Mouse (Mus musculus) CH12.LX (cell line): ENCODE measurements at regions not wholly inside any gene's neighbourhood (a gene's known extent, or its start where the extent isn't known, plus 50 kb on each side); places are given as distances from the start of the nearest gene placed in this dataset.

Experiments used
- DNase-seq: peaks from one replicate; pipeline ENCODE4 v3.0.0-alpha.2; 2013; ENCODE audit errors: extremely low read depth
- H3K27ac ChIP-seq: 2 replicates; pipeline ENCODE4 v1.5.1; 2012; ENCODE audit warnings: low read depth, mild to moderate bottlenecking, control low read depth, moderate library complexity; ENCODE audit not compliant: insufficient read depth
- H3K27me3 ChIP-seq: replicated peaks from 2 replicates; pipeline ENCODE3; 2012; ENCODE audit warnings: inconsistent platforms
- H3K36me3 ChIP-seq, 2 experiments: replicated peaks in 1 of 2; 2 replicates each; pipeline versions ENCODE3 to v1.6.1; 2012; ENCODE audit warnings: inconsistent platforms in 1 of 2, low read length in 1 of 2, mild to moderate bottlenecking in 1 of 2, mixed read lengths in 1 of 2, moderate library complexity in 1 of 2; ENCODE audit not compliant: control insufficient read depth in 1 of 2, insufficient read depth in 1 of 2
- H3K4me1 ChIP-seq, 2 experiments: 2 replicates each; pipeline ENCODE4 v1.6.1; 2012; ENCODE audit warnings: inconsistent platforms in 1 of 2, moderate library complexity in 1 of 2; ENCODE audit not compliant: insufficient read depth in 2 of 2, control insufficient read depth in 1 of 2
- H3K4me2 ChIP-seq: 2 replicates; pipeline ENCODE4 v1.6.1; 2012; ENCODE audit warnings: low read depth, mild to moderate bottlenecking, control low read depth; ENCODE audit not compliant: poor library complexity, insufficient read depth, severe bottlenecking
- H3K4me3 ChIP-seq, 3 experiments: fragments of 150-350 bp in 1 of 3; sonication (generic) in 1 of 3; replicated peaks in 1 of 3; 2 replicates each; pipeline versions ENCODE3 to v1.5.1; 2011 to 2012; ENCODE audit warnings: low read depth in 2 of 3, low read length in 2 of 3, mild to moderate bottlenecking in 2 of 3, moderate library complexity in 2 of 3, control low read depth in 1 of 3, improper control_type of control experiment in 1 of 3, inconsistent platforms in 1 of 3, mixed read lengths in 1 of 3; ENCODE audit not compliant: poor library complexity in 1 of 3
- H3K79me2 ChIP-seq: replicated peaks from 2 replicates; pipeline ENCODE4 v1.6.1; 2012; ENCODE audit warnings: mild to moderate bottlenecking, moderate library complexity; ENCODE audit not compliant: control insufficient read depth, poor library complexity, insufficient read depth, severe bottlenecking; ENCODE audit errors: extremely low read depth
- H3K9ac ChIP-seq: 2 replicates; pipeline ENCODE4 v1.6.1; 2012; ENCODE audit warnings: low read depth, mild to moderate bottlenecking, control low read depth, moderate library complexity; ENCODE audit not compliant: insufficient read depth
- H3K9me3 ChIP-seq: replicated peaks from 2 replicates; pipeline ENCODE3; 2012; ENCODE audit warnings: low read length, inconsistent platforms, mixed read lengths
- BHLHE40 ChIP-seq: IDR thresholded peaks from 2 replicates; pipeline ENCODE4 v1.6.1; 2011; ENCODE audit warnings: mild to moderate bottlenecking, low read depth, low read length, improper control_type of control experiment
- CHD2 ChIP-seq: IDR thresholded peaks from 2 replicates; pipeline ENCODE4 v1.6.1; 2011; ENCODE audit warnings: low read length, improper control_type of control experiment
- CTCF ChIP-seq, 2 experiments: IDR thresholded peaks in 1 of 2; conservative IDR thresholded peaks in 1 of 2; 2 replicates each; pipeline ENCODE4 v1.5.1; 2011 to 2012; ENCODE audit warnings: low read depth in 2 of 2, low read length in 2 of 2, improper control_type of control experiment in 1 of 2, inconsistent platforms in 1 of 2, mild to moderate bottlenecking in 1 of 2, moderate library complexity in 1 of 2
- E2F4 ChIP-seq: IDR thresholded peaks from 2 replicates; pipeline ENCODE4 v1.6.1; 2011; ENCODE audit warnings: low read depth, low read length, improper control_type of control experiment; ENCODE audit not compliant: insufficient replicate concordance
- EP300 ChIP-seq: IDR thresholded peaks from 2 replicates; pipeline ENCODE4 v1.6.1; 2011; ENCODE audit warnings: low read length, improper control_type of control experiment
- GABPA ChIP-seq: IDR thresholded peaks from 2 replicates; pipeline ENCODE4 v1.6.1; 2012; ENCODE audit warnings: low read depth, low read length, improper control_type of control experiment, inconsistent platforms; ENCODE audit not compliant: insufficient replicate concordance
- HCFC1 ChIP-seq: IDR thresholded peaks from 2 replicates; pipeline ENCODE4 v1.6.1; 2012; ENCODE audit warnings: low read depth, mild to moderate bottlenecking, inconsistent platforms, low read length, improper control_type of control experiment
- IRF4 ChIP-seq: IDR thresholded peaks from 2 replicates; pipeline ENCODE4 v1.6.1; 2014; ENCODE audit warnings: low read depth, mild to moderate bottlenecking, inconsistent platforms, low read length, improper control_type of control experiment
- JUN ChIP-seq: IDR thresholded peaks from 2 replicates; pipeline ENCODE4 v1.6.1; 2011; ENCODE audit warnings: low read depth, mild to moderate bottlenecking, low read length, improper control_type of control experiment, moderate library complexity; ENCODE audit not compliant: insufficient read depth
- JUND ChIP-seq: conservative IDR thresholded peaks from 2 replicates; pipeline ENCODE4 v1.6.1; 2011; ENCODE audit warnings: low read depth, low read length, improper control_type of control experiment
- KAT2A ChIP-seq: IDR thresholded peaks from 2 replicates; pipeline ENCODE4 v1.6.1; 2012; ENCODE audit warnings: low read length, improper control_type of control experiment, inconsistent platforms; ENCODE audit not compliant: insufficient replicate concordance
- MAFK ChIP-seq: IDR thresholded peaks from 2 replicates; pipeline ENCODE4 v1.6.1; 2011; ENCODE audit warnings: low read length, improper control_type of control experiment; ENCODE audit not compliant: insufficient replicate concordance
- MEF2A ChIP-seq: IDR thresholded peaks from 2 replicates; pipeline ENCODE4 v1.6.1; 2014; ENCODE audit warnings: low read depth, mild to moderate bottlenecking, inconsistent platforms, low read length, improper control_type of control experiment, borderline replicate concordance
- MXI1 ChIP-seq: IDR thresholded peaks from 2 replicates; pipeline ENCODE4 v1.6.1; 2011; ENCODE audit warnings: mild to moderate bottlenecking, low read depth, low read length, improper control_type of control experiment
- NELFE ChIP-seq: IDR thresholded peaks from 2 replicates; pipeline ENCODE4 v1.6.1; 2011; ENCODE audit warnings: low read depth, low read length, improper control_type of control experiment
- NRF1 ChIP-seq: IDR thresholded peaks from 2 replicates; pipeline ENCODE4 v1.6.1; 2014; ENCODE audit warnings: low read depth, mild to moderate bottlenecking, inconsistent platforms, low read length, improper control_type of control experiment, moderate library complexity
- POLR2AphosphoS2 ChIP-seq: IDR thresholded peaks from 2 replicates; pipeline ENCODE4 v1.6.1; 2011; ENCODE audit warnings: low read depth, low read length, improper control_type of control experiment
- RCOR1 ChIP-seq: conservative IDR thresholded peaks from 2 replicates; pipeline ENCODE4 v1.6.1; 2012; ENCODE audit warnings: low read depth, mild to moderate bottlenecking, inconsistent platforms, low read length, improper control_type of control experiment
- SIN3A ChIP-seq: IDR thresholded peaks from 2 replicates; pipeline ENCODE4 v1.6.1; 2012; ENCODE audit warnings: low read length, improper control_type of control experiment, inconsistent platforms
- TCF12 ChIP-seq: IDR thresholded peaks from 2 replicates; pipeline ENCODE4 v1.6.1; 2014; ENCODE audit warnings: low read depth, mild to moderate bottlenecking, inconsistent platforms, low read length, improper control_type of control experiment
- UBTF ChIP-seq: IDR thresholded peaks from 2 replicates; pipeline ENCODE4 v1.6.1; 2012; ENCODE audit warnings: low read depth, mild to moderate bottlenecking, inconsistent platforms, low read length, improper control_type of control experiment, moderate library complexity
- USF1 ChIP-seq: IDR thresholded peaks from 2 replicates; pipeline ENCODE4 v1.6.1; 2014; ENCODE audit warnings: low read depth, mild to moderate bottlenecking, inconsistent platforms, low read length, improper control_type of control experiment
- ZC3H11A ChIP-seq: IDR thresholded peaks from 2 replicates; pipeline ENCODE4 v1.6.1; 2012; ENCODE audit warnings: low read depth, mild to moderate bottlenecking, inconsistent platforms, low read length, improper control_type of control experiment
- ZMIZ1 ChIP-seq: IDR thresholded peaks from 2 replicates; pipeline ENCODE4 v1.6.1; 2012; ENCODE audit warnings: low read depth, mild to moderate bottlenecking, inconsistent platforms, low read length, improper control_type of control experiment
- ZNF384 ChIP-seq: IDR thresholded peaks from 2 replicates; pipeline ENCODE4 v1.6.1; 2012; ENCODE audit warnings: low read depth, low read length, improper control_type of control experiment, inconsistent platforms
- dilution Hi-C: fragments of 300-500 bp; cut with MboI; formaldehyde crosslinking; loops from 2 replicates; pipeline ENCODE4 v1.14.3; 2020; ENCODE audit warnings: low sequenced_read_pairs; ENCODE audit not compliant: extremely low pct_unique_long_range_greater_than_20kb, extremely low pct_ligation_motif_present
- in situ Hi-C: fragments of 300-500 bp; cut with MboI; formaldehyde crosslinking; loops from 3 replicates; pipeline ENCODE4 v1.14.3; 2019; ENCODE audit warnings: low sequenced_read_pairs, low pct_ligation_motif_present, low pct_unique_long_range_greater_than_20kb, mixed read lengths

GRCm38 (mm10) chr9:91561331-91561730 is 195.7 kb upstream of the Zic1 start:
- dilution Hi-C loops, result no loop called here
- H3K9me3 ChIP-seq, result peaks cover 10% of the 10 kb centered on the region

GRCm38 (mm10) chr9:91559794-91560193 is 194.2 kb upstream of the Zic1 start:
- no peak overlapping the region for H3K4me3 ChIP-seq
- H3K9me3 ChIP-seq, result peaks cover 12% of the 10 kb centered on the region
- dilution Hi-C loops (no loop called here), in situ Hi-C loops (no loop called here)
- no peak overlapping the region for H3K4me2 ChIP-seq
- no peak overlapping the region for H3K27ac ChIP-seq
- no peaks in the 10 kb centered on the region for H3K79me2 ChIP-seq
- no peaks in the 10 kb centered on the region for H3K36me3 ChIP-seq
- no peak for TF ChIP-seq GABPA
- no peak for TF ChIP-seq POLR2AphosphoS2
- TF ChIP-seq CHD2, result no peak
- no peak for TF ChIP-seq EP300
- no peak for TF ChIP-seq E2F4
- TF ChIP-seq HCFC1, result no peak
- no peak for TF ChIP-seq UBTF
- no peak for TF ChIP-seq SIN3A
- no peak for TF ChIP-seq JUN
- no peak for TF ChIP-seq ZC3H11A
- no peak for TF ChIP-seq NRF1
- no peak for DNase-seq
- no peaks in the 10 kb centered on the region for H3K4me1 ChIP-seq
- H3K9ac ChIP-seq, result no peak overlapping the region
- no peaks in the 10 kb centered on the region for H3K27me3 ChIP-seq

More at GRCm38 (mm10) chr9:91561331-91561730, 195.7 kb upstream of the Zic1 start:
- TF ChIP-seq TCF12, result no peak
- TF ChIP-seq ZMIZ1, result no peak
- no peak for TF ChIP-seq CTCF (conservative IDR thresholded peaks at IDR 0.05 in 1 of 2, IDR thresholded peaks at IDR 0.05 in 1 of 2; ENCODE audit: low read depth in 2 of 2, low read length in 2 of 2)
- Histone ChIP-seq H3K4me1 (no peaks in the 10 kb centered on the region), H3K4me2 (no peak overlapping the region), H3K4me3 (no peak overlapping the region), H3K27me3 (no peaks in the 10 kb centered on the region), H3K9ac (no peak overlapping the region), H3K36me3 (no peaks in the 10 kb centered on the region), H3K27ac (no peak overlapping the region), H3K79me2 (no peaks in the 10 kb centered on the region)
- DNase-seq, result no peak
- in situ Hi-C loops, result no loop called here

- no peak overlapping the region for H3K27ac ChIP-seq
- dilution Hi-C loops, result no loop called here
- no peak for DNase-seq
- in situ Hi-C loops, result no loop called here
- no peaks in the 10 kb centered on the region for H3K79me2 ChIP-seq
- H3K4me1 ChIP-seq, result no peaks in the 10 kb centered on the region
- no peaks in the 10 kb centered on the region for H3K36me3 ChIP-seq
- no peak overlapping the region for H3K9ac ChIP-seq
- no peak overlapping the region for H3K4me3 ChIP-seq
- TF ChIP-seq MXI1, result no peak
- no peak for TF ChIP-seq USF1
- no peak for TF ChIP-seq NRF1
- no peak for TF ChIP-seq NELFE
- no peak for TF ChIP-seq MEF2A
- no peak for TF ChIP-seq RCOR1
- TF ChIP-seq JUND, result no peak
- no peak for TF ChIP-seq IRF4
- TF ChIP-seq KAT2A, result no peak
- no peak for TF ChIP-seq ZNF384
- TF ChIP-seq MAFK, result no peak
- TF ChIP-seq BHLHE40, result no peak
- no peak for TF ChIP-seq POLR2AphosphoS2
- no peaks in the 10 kb centered on the region for H3K27me3 ChIP-seq
- H3K4me2 ChIP-seq, result no peak overlapping the region
- H3K9me3 ChIP-seq, result peaks cover 11% of the 10 kb centered on the region
Measured at GRCm38 (mm10) chr9:91547051-91547450, 181.4 kb upstream of the Zic1 start.
